Mouse (Mus musculus) liver, embryonic 14 days (tissue): ENCODE results near the gene Ythdc1. TPM values are rescaled to one million over a fixed set of nuclear protein-coding genes. Genes with fewer than 3 reads are reported as not detected.

Experiments used
- polyA plus RNA-seq: library from polyadenylated mRNA; depleted of rRNA; stranded (reverse); fragments of >200 nt; gene quantifications from 2 replicates; pipeline ENCODE4 v1.2.3, GENCODE M21; 2012; rRNA removed

The Ythdc1 gene
- polyA plus RNA-seq, result 23.9 and 24.7 TPM in 2 replicates

GRCm38 (mm10) chr5:86803962-86804940 is at the start of gene Ythdc1:
Gene Ythdc1 (plus strand): TSS chr5:86804221.

Other genes starting within 250 kb of the Ythdc1 start
- not detected in 2 replicates for gene Tmprss11f, start 171.8 kb upstream of the Ythdc1 start, polyA plus RNA-seq
- not detected in 2 replicates for gene Tmprss11b, start 127.9 kb upstream of the Ythdc1 start, polyA plus RNA-seq
- not detected in 2 replicates for gene Tmprss11e, start 58.4 kb upstream of the Ythdc1 start, polyA plus RNA-seq
- 48.1 and 58.0 TPM in 2 replicates for gene Ugt2b34, start 102.7 kb downstream of the Ythdc1 start, polyA plus RNA-seq
- 0.28 and 0.36 TPM in 2 replicates for gene Ugt2b1, start 122.3 kb downstream of the Ythdc1 start, polyA plus RNA-seq
- gene Ugt2b35, start 196.6 kb downstream of the Ythdc1 start, polyA plus RNA-seq, result 4.7 and 6.2 TPM in 2 replicates